In the genomic region with DNA sequence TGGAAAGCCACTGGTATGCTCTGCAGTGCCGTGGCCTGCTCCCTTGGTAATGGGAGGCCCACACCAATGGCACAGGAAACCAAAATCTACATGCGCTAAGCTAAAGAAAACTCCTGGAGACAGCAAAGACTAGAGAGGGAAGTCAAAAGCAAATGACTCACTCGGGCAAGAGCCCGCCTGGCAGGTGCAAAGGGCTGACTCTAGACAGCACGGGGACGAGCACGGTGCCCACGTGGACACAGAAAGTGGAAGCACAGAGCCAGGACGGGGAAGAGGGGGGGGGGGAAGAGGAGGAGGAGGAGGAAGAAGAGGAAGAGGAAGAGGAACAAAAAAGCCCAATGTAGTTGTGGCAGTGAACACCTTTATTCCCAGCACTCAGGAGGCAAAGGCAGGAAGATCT, we compare ENCODE assay signal across 26 mouse cellular contexts. TPM values are rescaled to one million over a fixed set of nuclear protein-coding genes. Genes with fewer than 3 reads are reported as not detected.
DNase-seq lines count a peak whose midpoint lies in the region; ATAC-seq and TF ChIP-seq lines count a peak whose summit lies in the region.
"Had no signal": no experiment of that assay in that cellular context is flagged by ENCODE, and none has a peak within 500 bp of the region (broad histone marks: within the 10 kb centered on the region; RNA-seq: fewer than 3 reads in every experiment).

No protein-coding gene starts in this region.

- TF ChIP-seq CTCF in liver, postnatal 0 days (IDR thresholded peaks at IDR 0.05; ENCODE audit: low read depth), result no peak
- no peak for TF ChIP-seq CTCF in bone marrow macrophage, adult 2 months (IDR thresholded peaks at IDR 0.05; ENCODE audit: low read depth, low read length)

- no peak for TF ChIP-seq POLR2A in bone marrow macrophage, adult 2 months (IDR thresholded peaks at IDR 0.05; ENCODE audit: borderline replicate concordance, low read depth, low read length)

- no peak overlapping the region for H3K4me2 ChIP-seq in liver, postnatal 0 days (ENCODE audit: low read depth, low read length)
- H3K4me2 ChIP-seq in forebrain, embryonic 11.5 days (ENCODE audit: low read depth, low read length, severe bottlenecking), result no peak overlapping the region
- H3K4me2 ChIP-seq: forebrain, embryonic 15.5 days; heart, embryonic 13.5 days; hindbrain, embryonic 14.5 days; limb, embryonic 12.5 days; liver, embryonic 11.5 days; midbrain, embryonic 12.5 days; neural tube, embryonic 13.5 days had no signal

- H3K27me3 ChIP-seq in liver, postnatal 0 days (ENCODE audit: insufficient read depth, low read length), result no peaks in the 10 kb centered on the region
- H3K27me3 ChIP-seq in forebrain, embryonic 11.5 days (ENCODE audit: control insufficient read depth, insufficient read depth, low read length), result no peaks in the 10 kb centered on the region
- H3K27me3 ChIP-seq: forebrain, embryonic 15.5 days; heart, embryonic 13.5 days; limb, embryonic 12.5 days; midbrain, embryonic 12.5 days; neural tube, embryonic 13.5 days had no signal

- H3K9ac ChIP-seq in liver, postnatal 0 days (replicated peaks), result no peak overlapping the region
- no peak overlapping the region for H3K9ac ChIP-seq in forebrain, embryonic 11.5 days (ENCODE audit: low read length)
- H3K9ac ChIP-seq: forebrain, embryonic 15.5 days; heart, embryonic 13.5 days; hindbrain, embryonic 14.5 days; limb, embryonic 12.5 days; midbrain, embryonic 12.5 days; neural tube, embryonic 13.5 days had no signal

- WGBS in liver, postnatal 0 days (ENCODE audit: insufficient replicate concordance), result 69% methylated on average over 9 of the region's 9 CpGs
- WGBS in forebrain, embryonic 11.5 days, result 94% methylated on average over 9 of the region's 9 CpGs

- ATAC-seq in liver, postnatal 0 days, result peak; percentile 50
- ATAC-seq in megakaryocyte, adult 5-6 weeks (ENCODE audit: poor library complexity, severe bottlenecking), result peak; percentile 77
- no peak for ATAC-seq in forebrain, embryonic 11.5 days (replicated peaks; ENCODE audit: low FRiP score)
- ATAC-seq in megakaryocyte-erythroid progenitor cell, adult 5-6 weeks (replicated peaks; ENCODE audit: low FRiP score, low TSS enrichment, poor library complexity, severe bottlenecking), result no peak
- ATAC-seq: activated CD4-positive, CD25-positive, alpha-beta regulatory T cell, adult 4 months; forebrain, embryonic 15.5 days; intestine, postnatal 0 days; lung, postnatal 0 days had no signal

- no peaks in the 10 kb centered on the region for H3K4me1 ChIP-seq in liver, postnatal 0 days (ENCODE audit: insufficient read depth)
- H3K4me1 ChIP-seq in bone marrow macrophage, adult 2 months (ENCODE audit: control insufficient read depth, insufficient read depth, low read length), result peaks cover 15% of the 10 kb centered on the region
- H3K4me1 ChIP-seq in forebrain, embryonic 11.5 days (replicated peaks; ENCODE audit: control insufficient read depth, insufficient read depth, low read length), result no peaks in the 10 kb centered on the region
- H3K4me1 ChIP-seq: forebrain, embryonic 15.5 days; heart, embryonic 13.5 days; limb, embryonic 12.5 days; midbrain, embryonic 12.5 days; neural tube, embryonic 13.5 days had no signal

- no peaks in the 10 kb centered on the region for H3K9me3 ChIP-seq in liver, postnatal 0 days (ENCODE audit: low read length)
- no peaks in the 10 kb centered on the region for H3K9me3 ChIP-seq in forebrain, embryonic 11.5 days (ENCODE audit: control insufficient read depth, low read length)
- H3K9me3 ChIP-seq: forebrain, embryonic 15.5 days; heart, embryonic 13.5 days; limb, embryonic 12.5 days; midbrain, embryonic 12.5 days; neural tube, embryonic 13.5 days had no signal

- peaks cover 69% of the 10 kb centered on the region for H3K36me3 ChIP-seq in liver, postnatal 0 days (replicated peaks; ENCODE audit: insufficient read depth, low read length)
- peaks cover 22% of the 10 kb centered on the region; the same call in 1 of the 2 replicates for H3K36me3 ChIP-seq in forebrain, embryonic 11.5 days (ENCODE audit: control insufficient read depth, insufficient read depth, low read length)

- no peak overlapping the region for H3K4me3 ChIP-seq in liver, postnatal 0 days (ENCODE audit: low read depth, low read length)
- H3K4me3 ChIP-seq in bone marrow macrophage, adult 2 months (ENCODE audit: insufficient read depth, low read length), result peak overlapping the region; percentile 2; the same call in 1 of the 2 replicates
- no peak overlapping the region for H3K4me3 ChIP-seq in forebrain, embryonic 11.5 days (ENCODE audit: low read depth, low read length)
- H3K4me3 ChIP-seq: forebrain, embryonic 15.5 days; heart, embryonic 13.5 days; limb, embryonic 12.5 days; midbrain, embryonic 12.5 days; neural tube, embryonic 13.5 days had no signal

- no peak overlapping the region for H3K27ac ChIP-seq in liver, postnatal 0 days (ENCODE audit: low read depth)
- peak overlapping the region; percentile 66 for H3K27ac ChIP-seq in bone marrow macrophage, adult 2 months (ENCODE audit: insufficient read depth, low read depth, low read length)
- no peak overlapping the region for H3K27ac ChIP-seq in forebrain, embryonic 11.5 days (ENCODE audit: low read depth, low read length)
- H3K27ac ChIP-seq: forebrain, embryonic 15.5 days; heart, embryonic 13.5 days; hindbrain, embryonic 14.5 days; limb, embryonic 12.5 days; midbrain, embryonic 12.5 days; neural tube, embryonic 13.5 days had no signal

- TF ChIP-seq EP300 in liver, postnatal 0 days (IDR thresholded peaks at IDR 0.05; ENCODE audit: low read depth), result no peak

- DNase-seq in liver, postnatal 0 days, result peak; percentile 42
- DNase-seq in liver, result no peak
- DNase-seq in retina, embryonic 14.5 days (ENCODE audit: low spot score), result no peak
- DNase-seq in forebrain, embryonic 11.5 days (ENCODE audit: low spot score), result no peak
- DNase-seq: adrenal gland, adult 2 months; cerebellum, adult 18-20 months; cerebellum, postnatal 10 days; heart, postnatal 10 days; kidney, adult 9 months; kidney, postnatal 10 days; lung, postnatal 4 days; right cerebral cortex, postnatal 25 days; thymus, postnatal 25 days had no signal

RNA-seq across cellular contexts. Expression of a gene that starts 15.0 kb away (rescaled TPM):
- polyA plus RNA-seq in liver, postnatal 0 days (2015; fragmentation: Nextera tagmentation; extraction: Ambion mirVana), result 3.2 and 3.8 TPM in 2 replicates
- polyA plus RNA-seq in bone marrow macrophage, adult 2 months (2012; ENCODE audit: insufficient read depth, insufficient read length, missing spikeins), result 8.8 and 9.2 TPM in 2 replicates
- total RNA-seq in megakaryocyte, adult 5-6 weeks (2015), result 4.4 and 8.4 TPM in 2 replicates
- 4.9 and 6.5 TPM in 2 replicates for total RNA-seq in megakaryocyte, adult 5-6 weeks (2017)
- polyA plus RNA-seq in forebrain, embryonic 11.5 days (2014; fragmentation: Nextera tagmentation; extraction: Ambion mirVana), result 16.7 and 17.3 TPM in 2 replicates
- 39.5 and 44.6 TPM in 2 replicates for total RNA-seq in megakaryocyte-erythroid progenitor cell, adult 5-6 weeks (2014; fragmentation: Nextera tagmentation)
- 16.6 and 17.1 TPM in 2 replicates for total RNA-seq in megakaryocyte-erythroid progenitor cell, adult 5-6 weeks (2017)

RNA-seq across cellular contexts. Expression of a gene that starts 26.7 kb away (rescaled TPM):
- polyA plus RNA-seq in liver, postnatal 0 days (2015; fragmentation: Nextera tagmentation; extraction: Ambion mirVana), result 7.0 and 7.9 TPM in 2 replicates
- polyA plus RNA-seq in bone marrow macrophage, adult 2 months (2012; ENCODE audit: insufficient read depth, insufficient read length, missing spikeins), result 41.8 and 47.2 TPM in 2 replicates
- total RNA-seq in megakaryocyte, adult 5-6 weeks (2015), result 15.9 and 21.9 TPM in 2 replicates
- total RNA-seq in megakaryocyte, adult 5-6 weeks (2017), result 84.3 and 87.5 TPM in 2 replicates
- polyA plus RNA-seq in forebrain, embryonic 11.5 days (2014; fragmentation: Nextera tagmentation; extraction: Ambion mirVana), result 11.5 and 12.1 TPM in 2 replicates
- 6.8 and 14.3 TPM in 2 replicates for total RNA-seq in megakaryocyte-erythroid progenitor cell, adult 5-6 weeks (2014; fragmentation: Nextera tagmentation)
- 11.2 and 17.7 TPM in 2 replicates for total RNA-seq in megakaryocyte-erythroid progenitor cell, adult 5-6 weeks (2017)

Comparison
In these comparisons a context has a peak if more than half of its experiments do, and no peak if none do; other contexts are left out.
1. ATAC-seq: peak in liver, postnatal 0 days (single experiment) and megakaryocyte, adult 5-6 weeks (single experiment); none in forebrain, embryonic 11.5 days (single experiment) and megakaryocyte-erythroid progenitor cell, adult 5-6 weeks (single experiment).